Mouse (Mus musculus): ENCODE results near the gene Nagpa.

Gene Nagpa

DNA sequence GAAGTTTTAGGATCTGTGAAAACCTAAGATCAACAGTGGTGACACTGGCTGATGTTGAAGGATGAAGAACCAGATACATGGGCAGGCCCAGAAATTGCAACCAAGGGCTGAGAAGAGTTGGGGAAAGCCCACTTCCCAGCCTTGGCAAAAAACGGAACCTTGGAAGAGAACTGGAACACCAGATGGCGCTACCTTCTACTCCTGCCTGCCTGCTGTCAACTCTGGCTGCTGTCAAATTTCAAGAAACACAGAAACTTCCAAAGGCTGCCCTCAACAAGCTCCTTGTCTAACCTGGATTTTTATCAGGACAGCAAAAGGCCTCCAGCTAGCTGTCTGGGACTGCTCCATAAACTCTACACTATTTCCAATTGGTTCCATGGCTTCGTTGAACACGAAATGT lies 1.1 kb downstream of the Nagpa start:
- in situ Hi-C loops (cut with MseI, MboI), result loop anchor here (5.0 kb wide), 2 partner anchors 35 to 40 kb away; no protein-coding TSS in a partner anchor

DNA sequence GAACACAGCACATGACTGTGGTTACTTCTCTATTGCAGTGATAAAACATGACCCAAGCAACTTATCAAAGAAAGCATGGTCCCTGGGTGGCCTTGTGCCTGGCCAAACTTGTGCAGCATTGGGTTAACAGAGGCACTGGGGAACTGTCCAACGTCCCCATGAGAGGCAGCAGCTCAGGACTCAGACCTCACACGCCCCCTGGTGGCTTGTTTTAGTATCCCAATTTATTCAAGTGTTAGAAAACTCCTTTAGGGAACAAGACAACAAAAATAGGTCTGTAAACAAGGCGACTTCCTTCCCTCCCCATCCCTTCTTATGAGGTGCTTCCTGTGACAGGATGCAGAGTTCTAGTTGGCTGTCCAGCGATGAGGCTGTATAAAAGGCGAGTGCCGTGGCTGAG lies 8.7 kb downstream of the Nagpa start:
- in situ Hi-C loops (cut with MseI, MboI), result no loop called here

DNA sequence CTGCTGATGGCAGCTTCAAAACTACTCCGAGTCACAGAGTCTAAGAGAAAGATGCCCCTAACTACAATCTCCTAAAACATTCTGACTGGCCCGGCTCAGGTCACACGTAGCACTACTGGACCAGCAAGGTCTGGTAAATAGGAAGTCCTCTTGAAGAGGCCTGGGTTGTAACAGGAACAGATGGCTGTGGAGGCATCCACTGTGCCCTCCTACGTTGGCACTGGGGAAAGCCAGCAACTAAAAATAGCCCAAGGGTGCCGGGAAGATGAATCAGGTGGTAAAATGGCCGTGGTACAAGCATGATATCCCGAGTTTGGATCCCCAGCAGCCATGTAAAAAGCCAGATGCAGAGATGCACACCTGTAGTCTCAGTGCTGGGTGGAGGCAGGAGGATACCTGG lies 17.6 kb downstream of the Nagpa start:
- in situ Hi-C loops (cut with MseI, MboI), result no loop called here

DNA sequence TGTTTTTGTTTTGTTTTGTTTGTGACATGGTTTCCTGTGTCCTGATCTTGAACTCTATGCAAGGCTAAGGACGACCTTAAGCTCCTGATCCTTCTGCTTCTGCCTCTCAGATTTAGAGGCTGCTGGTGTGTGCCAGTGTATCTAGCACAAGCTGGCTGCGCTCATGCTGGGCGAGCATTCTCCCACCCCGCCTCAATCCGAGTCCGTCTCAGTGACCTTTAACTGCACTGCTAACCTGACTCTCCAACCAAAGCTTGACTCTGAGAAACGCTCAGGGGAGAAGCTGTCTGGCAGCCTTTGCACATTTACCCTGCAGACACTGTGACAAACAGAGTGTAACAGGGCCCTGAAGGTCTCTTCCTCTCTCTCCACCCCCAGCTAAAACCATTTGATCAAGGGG lies 18.1 kb downstream of the Nagpa start:
- in situ Hi-C loops (cut with MseI, MboI), result no loop called here

DNA sequence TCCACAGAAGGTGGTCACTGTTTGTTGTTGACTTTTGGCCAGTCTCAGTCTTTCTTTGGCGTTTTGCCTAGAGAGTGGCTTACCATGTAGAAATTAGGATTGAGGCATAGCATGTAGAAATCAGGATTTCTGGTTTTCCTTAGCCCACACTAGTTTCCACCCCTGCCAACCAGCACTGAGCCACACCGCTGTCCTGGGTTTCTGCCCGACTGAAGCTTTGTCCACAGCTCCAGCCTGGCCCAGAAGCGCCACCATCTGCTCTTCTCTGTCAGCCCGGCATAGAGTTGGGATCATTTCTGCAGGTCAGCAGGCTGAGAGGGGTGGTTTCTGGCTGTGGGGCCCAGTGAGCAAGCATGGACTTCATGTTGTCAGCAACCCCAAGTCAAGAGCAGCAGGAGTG lies 18.9 kb downstream of the Nagpa start:
- in situ Hi-C loops (cut with MseI, MboI), result no loop called here

DNA sequence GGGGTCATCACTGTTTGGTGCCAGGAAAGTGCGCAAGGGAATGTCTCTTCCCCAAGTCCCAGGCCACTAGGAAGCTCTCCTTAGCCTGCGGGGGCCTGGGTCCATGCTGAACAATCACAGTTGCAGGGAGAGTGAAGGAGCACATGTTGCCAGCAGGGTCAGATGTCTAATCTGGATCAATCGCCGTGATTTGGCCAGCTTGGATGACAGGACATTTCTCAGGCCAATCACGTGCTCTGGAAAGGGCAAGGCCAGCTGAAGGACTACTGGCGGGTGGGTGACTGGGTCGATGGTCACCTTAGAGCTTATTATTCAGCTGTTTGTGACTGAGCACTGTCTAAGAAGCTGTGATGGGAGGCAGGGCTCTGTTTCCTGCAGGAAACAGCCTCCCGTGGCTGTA lies 19.7 kb downstream of the Nagpa start:
- in situ Hi-C loops (cut with MseI, MboI), result no loop called here

DNA sequence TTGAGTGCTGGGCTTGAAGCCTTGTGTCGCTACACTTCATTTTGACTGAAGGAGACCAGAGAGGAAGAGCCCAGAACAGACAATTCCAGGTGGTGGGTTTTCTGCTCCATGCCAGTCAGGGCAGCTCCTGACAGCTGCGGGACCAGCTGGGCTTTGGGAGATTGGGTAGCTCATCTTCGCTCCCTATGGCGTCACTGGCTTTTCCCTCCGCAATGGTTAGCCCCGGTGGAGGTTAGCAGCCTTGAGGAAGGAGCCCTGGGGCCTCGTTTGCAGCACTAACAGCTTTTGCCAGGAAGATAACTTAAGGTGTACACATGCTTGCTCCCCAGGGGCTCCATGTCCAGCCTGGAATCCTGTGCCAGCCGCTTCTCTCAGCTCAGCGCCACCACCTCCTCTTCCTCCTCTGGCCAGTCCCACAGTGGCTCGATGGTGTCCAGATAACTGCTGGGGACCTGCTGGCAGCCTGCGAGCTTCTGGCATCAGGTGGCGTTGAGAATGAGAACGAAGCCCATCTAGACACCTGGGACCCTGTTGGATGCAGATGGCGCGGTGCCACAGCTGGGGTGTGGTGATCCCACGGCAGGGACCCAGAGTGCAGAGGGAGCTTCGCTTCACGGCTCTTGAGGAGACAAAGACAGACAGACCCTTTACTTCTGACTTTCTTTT lies 20.4 kb downstream of the Nagpa start:
- in situ Hi-C loops (cut with MseI, MboI), result no loop called here

DNA sequence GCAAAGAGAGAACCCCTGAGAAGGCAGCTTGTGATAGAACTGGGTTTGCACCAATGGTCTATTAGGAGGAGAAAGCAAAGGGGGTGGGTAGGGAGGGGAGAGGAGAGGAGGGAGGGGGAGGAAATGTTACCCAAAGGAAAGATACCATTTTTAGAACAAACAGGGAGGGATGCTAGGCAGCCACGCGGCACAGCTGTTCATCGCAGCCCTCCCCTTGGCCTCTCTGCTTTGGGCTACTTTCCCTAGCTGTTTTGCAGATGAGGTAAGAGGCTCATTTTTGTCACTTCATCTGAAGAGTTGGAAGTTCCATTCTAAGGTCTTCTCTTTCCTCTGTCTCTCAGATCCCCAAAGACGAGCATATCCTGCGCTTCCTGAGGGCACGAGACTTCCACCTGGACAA lies 31.2 kb downstream of the Nagpa start:
- in situ Hi-C loops (cut with MseI, MboI), result no loop called here

DNA sequence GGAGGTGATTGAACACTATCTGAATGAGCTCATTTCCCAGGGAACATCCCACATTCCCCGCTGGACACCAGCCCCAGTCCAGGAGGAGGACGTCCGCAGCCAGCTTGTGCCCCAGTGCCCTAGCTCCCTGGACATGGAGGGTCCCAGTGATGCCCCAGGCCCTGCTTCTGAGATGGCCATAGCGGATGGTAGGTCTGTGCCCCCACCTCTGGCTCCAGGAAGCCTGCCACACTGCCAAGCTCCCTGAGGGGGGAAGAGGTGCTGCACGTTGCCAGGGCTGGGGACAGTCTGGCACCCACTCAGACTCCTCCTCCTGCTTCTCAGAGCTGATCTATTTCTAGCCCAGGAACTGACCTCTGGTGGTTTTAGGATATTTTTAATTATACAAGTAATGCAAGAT lies 35.0 kb downstream of the Nagpa start:
- in situ Hi-C loops (cut with MseI, MboI), result no loop called here

DNA sequence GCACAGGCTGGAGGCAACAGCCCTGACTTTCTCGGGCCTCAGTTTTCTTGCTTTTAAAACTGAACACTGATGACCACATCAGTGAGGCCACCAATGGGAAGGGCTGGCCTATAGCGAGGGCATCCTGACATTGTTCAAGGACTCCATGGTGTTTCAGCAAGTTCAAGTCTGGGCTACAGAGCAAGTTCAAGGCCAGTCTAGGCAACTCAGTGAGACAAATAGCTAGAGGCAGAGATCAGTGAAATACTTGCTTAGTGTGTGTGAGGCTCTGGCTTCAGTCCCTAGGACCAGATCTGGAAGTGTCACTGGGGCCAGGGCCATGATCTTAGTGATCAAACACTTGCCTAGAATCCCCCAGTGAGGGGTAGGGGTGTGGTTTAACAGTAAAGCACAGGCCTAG lies 35.8 kb downstream of the Nagpa start:
- in situ Hi-C loops (cut with MseI, MboI), result no loop called here

DNA sequence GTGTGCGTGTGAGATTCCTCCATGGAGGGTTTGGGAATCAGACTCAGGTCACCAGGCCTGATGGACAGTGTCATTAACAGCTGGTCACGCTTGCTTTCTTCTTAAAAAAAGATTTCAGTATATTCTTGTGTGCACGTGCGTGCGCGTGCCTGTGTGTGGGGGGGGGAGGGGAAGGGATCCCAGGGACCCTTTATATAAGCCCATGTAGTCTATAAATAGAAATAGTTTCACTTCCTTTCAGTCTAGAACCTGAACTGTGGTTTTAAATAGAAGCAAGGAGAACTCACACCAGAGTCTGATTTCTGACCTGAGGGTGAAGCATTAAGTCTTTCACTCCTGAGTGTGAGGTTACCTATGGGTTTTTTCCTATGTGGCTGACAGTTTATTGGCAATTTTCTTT lies 39.5 kb downstream of the Nagpa start:
- in situ Hi-C loops (cut with MseI, MboI), result no loop called here

DNA sequence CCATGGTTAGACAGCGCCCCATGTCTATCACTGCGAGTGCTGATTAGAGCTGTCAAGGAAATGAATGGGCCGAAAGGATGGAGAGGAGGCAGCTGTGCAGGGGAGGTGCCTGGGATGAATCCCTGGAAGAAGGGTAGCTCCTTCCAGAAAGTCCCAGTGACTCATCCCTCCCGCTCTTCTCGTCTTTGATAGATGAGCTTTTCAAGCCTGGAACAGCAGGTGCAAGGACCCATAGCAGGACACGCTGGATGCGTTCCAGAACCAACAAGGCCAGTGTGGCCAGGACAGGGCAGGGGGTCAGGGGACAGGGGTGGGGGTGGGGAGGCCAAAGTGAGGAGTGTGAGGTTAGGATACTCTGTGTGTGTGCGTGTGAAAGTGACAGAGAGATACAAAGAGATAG lies 44.6 kb downstream of the Nagpa start:
- in situ Hi-C loops (cut with MseI, MboI), result no loop called here

DNA sequence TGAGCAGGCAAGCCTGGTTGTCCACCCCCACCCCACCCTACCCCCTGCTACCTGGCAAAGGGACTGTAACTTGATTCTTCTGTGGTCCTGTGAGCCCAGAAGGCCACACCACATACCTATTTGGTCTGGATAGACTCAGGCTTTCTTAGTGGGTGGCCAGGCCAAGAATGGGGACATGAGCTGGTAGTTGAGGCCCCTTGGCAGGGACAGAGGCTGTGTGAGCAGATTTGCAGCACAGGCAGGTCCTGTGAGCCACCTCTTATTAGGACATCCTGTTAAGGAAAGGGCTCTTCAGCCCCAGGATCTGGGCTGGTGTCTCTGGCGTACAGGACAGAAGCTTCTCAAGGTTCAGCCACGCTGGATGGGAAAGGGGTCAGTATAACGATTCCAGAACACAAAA lies 46.7 kb downstream of the Nagpa start:
- in situ Hi-C loops (cut with MseI, MboI), result no loop called here

DNA sequence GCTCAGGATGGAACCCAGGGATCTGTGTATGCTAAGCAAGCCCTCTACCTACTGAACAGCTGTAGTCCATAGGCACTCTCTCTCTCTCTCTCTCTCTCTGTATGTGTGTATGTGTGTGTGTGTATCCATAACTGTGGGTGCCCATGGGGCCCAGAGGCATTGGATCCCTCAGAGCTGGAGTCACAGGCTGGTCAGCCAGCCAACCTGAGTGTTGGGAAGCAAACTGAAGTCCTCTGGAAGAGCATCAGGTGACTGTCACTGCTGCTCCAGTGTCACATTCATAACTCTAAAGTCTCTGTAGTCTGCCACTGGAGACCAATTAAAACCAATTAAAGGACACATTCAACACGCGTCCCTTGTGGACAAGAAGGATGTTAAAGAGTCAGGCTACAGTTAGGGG lies 47.3 kb downstream of the Nagpa start:
- in situ Hi-C loops (cut with MseI, MboI), result no loop called here

DNA sequence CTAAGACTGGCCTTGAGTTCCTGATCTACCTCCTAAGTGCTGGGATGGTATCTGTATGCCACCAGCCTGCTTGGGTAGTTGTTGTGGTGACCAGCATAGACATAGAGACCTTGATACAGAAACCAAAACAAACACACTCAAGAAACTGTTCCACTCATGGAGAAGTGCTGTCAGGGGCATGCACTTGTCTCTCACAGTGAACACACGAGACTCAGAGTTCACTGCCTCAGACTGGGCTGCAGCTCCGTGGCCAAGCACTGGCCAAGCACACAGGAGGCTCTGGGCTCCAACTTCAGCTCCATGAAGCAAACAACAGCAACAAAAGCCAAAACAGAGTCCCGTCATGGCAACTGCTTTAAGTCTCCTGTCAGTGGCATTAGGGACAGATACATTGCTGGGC lies 48.8 kb downstream of the Nagpa start:
- in situ Hi-C loops (cut with MseI, MboI), result no loop called here

DNA sequence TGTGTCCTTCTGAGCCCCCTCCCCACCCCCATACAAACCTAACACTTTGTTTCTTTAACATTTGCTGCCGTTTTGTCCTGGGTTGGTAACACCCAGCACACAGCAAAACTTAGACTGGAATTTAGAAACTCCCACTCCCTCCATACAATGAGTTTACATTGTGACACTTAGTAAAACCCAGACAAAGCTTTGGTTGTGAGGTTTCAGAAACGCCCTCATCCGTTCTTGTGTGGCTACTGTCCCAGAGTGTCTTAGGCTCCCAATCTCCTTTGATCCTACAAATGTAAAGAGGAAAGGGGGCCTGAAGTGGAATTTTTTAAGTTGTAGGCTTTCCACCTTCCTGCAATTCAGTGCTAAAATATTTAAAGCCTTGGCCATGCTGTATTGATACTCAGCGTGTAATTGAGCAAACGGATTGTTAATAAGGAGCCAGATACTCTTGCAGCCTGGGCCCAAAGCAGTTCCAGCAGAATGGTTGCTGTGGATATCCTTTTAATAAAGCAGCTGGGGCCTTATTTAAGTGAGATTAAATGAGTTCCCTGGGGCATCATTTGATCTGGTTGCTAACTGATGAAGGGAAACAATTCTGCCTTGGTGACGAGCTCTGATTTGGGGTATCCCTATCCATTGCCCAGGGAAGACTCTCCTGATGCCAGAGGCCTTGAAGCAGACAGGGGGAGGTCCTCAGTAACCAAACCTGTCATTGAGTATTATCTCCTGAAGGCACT lies 50.3 kb downstream of the Nagpa start:
- in situ Hi-C loops (cut with MseI, MboI), result no loop called here

DNA sequence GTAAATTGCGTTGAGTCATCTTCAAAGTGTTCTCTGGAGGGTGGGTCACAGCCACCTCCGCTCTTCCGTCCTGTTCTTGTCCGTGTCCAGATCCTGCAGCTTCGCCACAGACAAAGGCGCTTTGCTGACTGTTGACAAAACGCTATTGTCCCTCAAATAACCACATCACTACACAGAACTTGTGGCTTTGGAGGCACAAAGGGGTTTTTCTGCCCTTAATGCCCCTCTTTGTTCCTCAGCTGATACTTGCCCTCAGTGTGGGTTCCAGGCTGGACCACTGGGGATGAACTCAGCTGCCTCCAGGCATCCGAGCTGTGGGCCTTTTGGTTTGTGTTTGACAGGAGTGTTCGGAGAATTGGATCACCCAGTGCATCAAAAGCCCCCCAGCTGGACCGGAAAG lies 53.3 kb downstream of the Nagpa start:
- in situ Hi-C loops (cut with MseI, MboI), result no loop called here

DNA sequence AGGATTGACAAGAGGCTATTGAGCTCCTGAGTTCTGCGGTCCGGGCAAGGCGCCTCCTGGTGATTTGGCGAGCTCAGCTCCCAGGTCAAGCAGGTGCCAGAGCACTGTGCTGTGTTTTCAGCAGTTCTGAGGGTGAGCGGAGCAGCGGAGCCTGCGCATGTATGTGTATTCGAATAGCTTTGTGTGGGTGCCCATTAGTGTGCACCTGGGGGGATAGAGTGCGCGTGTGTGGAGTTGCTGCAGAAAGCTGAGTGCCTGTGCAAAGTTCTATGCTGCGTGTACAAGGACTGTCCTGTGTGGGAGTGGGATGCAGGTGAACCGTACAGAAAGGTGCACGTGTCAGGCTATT lies 56.8 kb downstream of the Nagpa start, which contains the start of gene Sec14l5:
Sec14l5 (plus strand) TSS at position 73 of the 349 bp plus-strand sequence.
- in situ Hi-C loops (cut with MseI, MboI), result no loop called here

DNA sequence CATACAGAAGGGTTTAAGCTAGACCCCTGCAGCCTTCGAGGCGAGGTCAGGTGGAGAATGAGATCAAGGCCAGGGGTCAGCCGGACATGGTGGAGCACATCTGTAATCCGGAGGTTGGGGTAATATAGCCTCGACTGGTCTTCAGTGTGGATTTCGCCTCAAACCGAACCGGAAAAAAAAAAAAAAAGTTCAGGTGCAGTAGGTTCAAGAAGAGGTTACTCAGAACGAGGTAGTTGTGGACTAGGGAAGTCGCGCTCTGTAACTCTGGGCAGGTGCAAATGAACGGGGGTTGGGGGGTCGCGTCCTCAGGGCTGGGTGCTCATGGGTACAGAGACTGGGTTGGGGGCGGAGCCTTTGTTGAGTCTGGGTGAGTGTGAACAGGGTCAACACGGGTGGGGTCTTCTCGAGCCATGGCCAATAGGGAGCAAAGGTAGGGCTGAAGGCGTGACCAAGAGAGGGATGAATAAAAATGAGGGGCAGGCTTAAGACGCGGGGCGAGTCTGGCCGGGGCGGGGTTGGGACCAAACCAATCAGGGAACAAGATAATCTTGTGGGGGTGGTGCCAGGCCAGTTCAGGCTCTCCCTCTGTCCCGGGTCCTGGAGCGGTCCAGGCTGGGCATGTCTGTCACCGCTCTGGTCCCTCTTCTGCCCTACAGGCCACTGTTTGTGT lies 57.3 kb downstream of the Nagpa start:
- in situ Hi-C loops (cut with MseI, MboI), result no loop called here

DNA sequence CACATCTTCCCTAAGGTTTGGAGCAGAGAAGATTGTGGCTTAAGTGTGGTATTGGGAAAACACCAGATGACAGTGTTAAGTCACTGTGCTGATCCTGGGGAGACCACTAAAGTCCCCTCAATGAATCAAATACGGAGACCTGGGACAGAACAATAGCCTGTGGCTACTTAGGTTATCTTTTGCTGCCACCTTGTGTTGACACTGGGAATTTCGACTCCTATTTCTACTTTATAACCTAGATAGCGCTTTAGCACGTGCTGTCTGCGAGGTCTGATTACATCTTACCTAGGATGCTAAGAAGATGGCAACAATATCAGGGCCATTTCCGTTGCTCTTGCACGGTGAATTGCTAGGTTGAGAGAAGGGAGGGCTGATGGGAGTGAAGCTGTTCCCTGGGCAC lies 58.2 kb downstream of the Nagpa start:
- in situ Hi-C loops (cut with MseI, MboI), result no loop called here

All from mouse trophoblast stem cell (cell line).